Mouse (Mus musculus) kidney, embryonic 16.5 days (tissue): ENCODE measurements at regions not wholly inside any gene's neighbourhood (a gene's known extent, or its start where the extent isn't known, plus 50 kb on each side); places are given as distances from the start of the nearest gene placed in this dataset.

Source experiments
- ATAC-seq: fragments of 200-750 bp; cut with Nextera tagmentation; 2 replicates; pipeline ENCODE4 v1.8.0; 2017; ENCODE audit warnings: moderate TSS enrichment; ENCODE audit not compliant: low FRiP score, low TSS enrichment
- H3K27ac ChIP-seq: fragments of 300-500 bp; sonication (generic); 2 replicates; pipeline ENCODE4 v1.5.1; 2014; ENCODE audit warnings: low read length
- H3K27me3 ChIP-seq: fragments of 300-500 bp; sonication (generic); 2 replicates; pipeline ENCODE4 v1.6.1; 2014; ENCODE audit warnings: low read length, control low read depth, mixed read lengths; ENCODE audit not compliant: insufficient read depth
- H3K36me3 ChIP-seq: fragments of 300-500 bp; sonication (generic); 2 replicates; pipeline ENCODE4 v1.6.1; 2014; ENCODE audit warnings: low read length, control low read depth, mixed read lengths; ENCODE audit not compliant: insufficient read depth
- H3K4me1 ChIP-seq: fragments of 300-500 bp; sonication (generic); 2 replicates; pipeline ENCODE4 v1.6.1; 2014; ENCODE audit warnings: low read length, control low read depth, mixed read lengths; ENCODE audit not compliant: insufficient read depth
- H3K4me2 ChIP-seq: fragments of 300-500 bp; sonication (generic); replicated peaks from 2 replicates; pipeline ENCODE4 v1.6.1; 2014; ENCODE audit warnings: low read depth, low read length
- H3K4me3 ChIP-seq: fragments of 300-500 bp; sonication (generic); 2 replicates; pipeline ENCODE4 v1.5.1; 2014; ENCODE audit warnings: mild to moderate bottlenecking, low read length
- H3K9ac ChIP-seq: fragments of 300-500 bp; sonication (generic); replicated peaks from 2 replicates; pipeline ENCODE4 v1.6.1; 2014; ENCODE audit warnings: low read length
- H3K9me3 ChIP-seq: fragments of 300-500 bp; sonication (generic); 2 replicates; pipeline ENCODE4 v1.6.1; 2016; ENCODE audit warnings: low read length, control low read depth
- WGBS: fragments of 180-500 bp; shearing (Covaris S2); extraction: QIAGEN DNeasy Blood & Tissue Kit; methylation state at CpG from one replicate; pipeline ENCODE4 v1.1.7; 2014; 5-methylcytosine and 5-hydroxymethylcytosine counted together

DNA sequence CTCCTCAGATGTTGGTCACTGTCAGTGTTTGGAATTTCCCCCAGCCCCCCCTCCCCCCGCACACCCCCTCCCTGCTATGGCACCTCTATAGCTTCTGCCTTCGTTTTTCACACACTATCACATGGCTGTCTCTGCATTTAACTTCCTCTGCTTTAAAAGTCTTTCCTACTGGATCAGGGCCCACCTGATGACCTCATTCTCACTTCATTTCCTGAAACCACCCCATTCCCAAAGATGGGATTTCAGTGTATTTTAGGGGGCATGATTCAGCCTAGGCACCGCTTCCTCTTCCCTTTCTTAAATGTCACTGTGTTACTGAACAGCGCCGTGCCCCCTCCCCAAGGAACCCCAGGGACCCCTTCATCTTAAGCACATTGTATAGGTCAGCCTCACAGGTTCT is 103.7 kb downstream of the Ndufa10 start:
- ATAC-seq = no peak
- H3K36me3 ChIP-seq = no peaks in the 10 kb centered on the region
- WGBS = 83% methylated on average over 5 of the region's 5 CpGs
- H3K9me3 ChIP-seq = no peaks in the 10 kb centered on the region
- no peak overlapping the region for H3K9ac ChIP-seq
- no peak overlapping the region for H3K4me3 ChIP-seq
- peaks cover 15% of the 10 kb centered on the region; the same call in 1 of the 2 replicates for H3K4me1 ChIP-seq
- no peak overlapping the region for H3K4me2 ChIP-seq
- H3K27ac ChIP-seq = no peak overlapping the region
- no peaks in the 10 kb centered on the region for H3K27me3 ChIP-seq

DNA sequence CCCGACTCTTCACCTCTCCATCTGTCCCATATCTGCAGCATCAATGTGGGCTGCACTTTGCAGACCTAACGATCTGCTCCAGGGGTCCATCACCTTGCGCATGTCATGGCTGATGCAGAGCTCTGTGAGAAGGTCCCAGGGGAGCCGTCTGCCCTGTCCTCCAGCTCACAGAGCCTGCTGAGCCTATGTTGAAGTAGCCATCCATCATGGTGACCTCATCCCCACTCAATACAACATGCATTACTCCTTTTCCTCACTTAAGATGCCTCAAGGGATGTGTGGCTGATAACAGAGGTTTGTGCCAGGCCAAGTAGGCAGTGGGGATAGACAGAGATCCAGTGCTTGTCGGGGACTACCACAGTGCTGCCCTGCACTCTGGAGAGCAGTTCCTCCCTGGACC is 107.4 kb downstream of the Ndufa10 start:
- ATAC-seq = no peak
- no peak overlapping the region for H3K4me3 ChIP-seq
- H3K4me1 ChIP-seq = 0 out of 2 replicates have a peak, but pooled peaks cover 4% of the 10 kb centered on the region
- 63% methylated on average over 5 of the region's 5 CpGs for WGBS
- H3K4me2 ChIP-seq = no peak overlapping the region
- no peaks in the 10 kb centered on the region for H3K9me3 ChIP-seq
- H3K36me3 ChIP-seq = no peaks in the 10 kb centered on the region
- H3K27me3 ChIP-seq = no peaks in the 10 kb centered on the region
- no peak overlapping the region for H3K9ac ChIP-seq
- H3K27ac ChIP-seq = no peak overlapping the region

DNA sequence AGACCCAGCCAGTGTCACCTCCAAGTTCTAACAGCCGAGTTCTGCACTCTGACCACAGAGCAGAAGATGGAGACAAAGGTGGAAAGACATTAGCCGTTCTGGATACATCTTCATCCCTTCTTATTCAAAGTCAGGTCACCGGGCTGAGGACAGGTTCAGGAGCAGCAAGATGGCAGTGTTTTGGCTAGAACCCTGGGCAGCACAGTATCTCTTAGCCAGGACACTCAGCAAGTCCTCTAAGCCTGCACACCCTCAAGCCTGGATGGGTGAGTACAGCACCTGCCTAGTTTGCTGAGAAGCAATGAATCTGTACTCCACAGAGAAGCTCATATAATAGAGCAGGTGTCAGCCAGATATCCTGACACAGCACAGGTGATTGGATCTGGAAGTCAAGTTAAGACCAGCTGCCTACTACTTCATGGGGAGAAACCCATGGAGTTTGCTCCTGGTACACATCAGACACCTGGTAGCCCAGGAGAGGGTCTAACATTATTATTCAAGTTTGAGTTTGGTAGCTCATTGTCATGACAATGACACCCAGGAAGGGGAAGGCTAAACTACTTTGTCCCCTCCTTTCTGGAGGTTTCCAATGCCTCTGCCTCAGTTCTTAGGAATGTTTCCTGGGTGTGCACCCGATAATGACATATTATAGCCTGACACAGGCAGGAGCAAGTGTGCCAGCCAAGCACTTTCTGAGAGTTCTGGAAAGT is 108.1 kb downstream of the Ndufa10 start:
- H3K4me3 ChIP-seq = no peak overlapping the region
- no peak overlapping the region for H3K27ac ChIP-seq
- no peak for ATAC-seq
- 80% methylated on average over 4 of the region's 4 CpGs for WGBS
- no peaks in the 10 kb centered on the region for H3K4me1 ChIP-seq
- H3K9ac ChIP-seq = no peak overlapping the region
- no peaks in the 10 kb centered on the region for H3K9me3 ChIP-seq
- no peaks in the 10 kb centered on the region for H3K27me3 ChIP-seq
- H3K4me2 ChIP-seq = no peak overlapping the region
- no peaks in the 10 kb centered on the region for H3K36me3 ChIP-seq

DNA sequence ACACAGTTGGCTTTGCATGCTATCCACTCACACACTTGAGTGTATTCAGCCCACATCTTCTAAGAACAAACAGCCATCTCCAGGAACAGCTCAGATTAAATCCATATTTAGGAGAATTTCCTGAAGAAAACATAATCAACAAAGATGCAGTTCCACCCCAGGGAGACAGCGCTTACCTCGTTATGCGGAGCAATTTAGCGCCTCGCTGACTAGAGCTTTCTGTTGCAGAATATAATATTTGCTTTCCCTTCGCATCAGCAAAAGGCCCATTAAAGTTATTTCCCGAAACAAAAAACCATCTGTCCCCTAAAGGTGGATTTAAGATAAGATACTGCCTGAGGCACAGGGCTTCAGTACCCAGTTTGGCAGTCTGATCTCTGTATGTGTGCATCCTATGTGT is 112.0 kb downstream of the Ndufa10 start:
- H3K9ac ChIP-seq = no peak overlapping the region
- ATAC-seq = no peak
- H3K4me2 ChIP-seq = no peak overlapping the region
- H3K9me3 ChIP-seq = no peaks in the 10 kb centered on the region
- H3K4me1 ChIP-seq = no peaks in the 10 kb centered on the region
- no peaks in the 10 kb centered on the region for H3K36me3 ChIP-seq
- H3K27ac ChIP-seq = no peak overlapping the region
- H3K4me3 ChIP-seq = no peak overlapping the region
- H3K27me3 ChIP-seq = no peaks in the 10 kb centered on the region
- 83% methylated on average over 7 of the region's 7 CpGs for WGBS

DNA sequence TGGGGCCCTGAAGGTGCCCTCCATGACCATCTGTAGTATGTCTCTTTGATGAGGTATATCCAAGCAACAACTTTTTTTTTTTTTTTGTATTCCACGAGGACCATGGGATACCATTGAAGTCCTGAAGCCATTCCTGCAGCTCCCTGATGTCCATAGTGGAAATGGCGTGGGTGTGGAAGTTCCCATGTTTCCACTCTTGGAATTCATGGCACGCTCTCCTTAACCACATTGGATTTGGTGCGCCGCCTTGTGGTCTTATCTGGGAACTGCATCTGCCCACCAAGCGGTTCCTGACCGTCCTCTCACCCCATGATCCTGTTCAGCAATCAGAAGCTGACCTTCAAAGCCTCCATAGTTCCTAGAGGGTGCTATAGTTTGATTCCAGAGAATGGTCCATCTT is 113.4 kb downstream of the Ndufa10 start:
- no peaks in the 10 kb centered on the region for H3K27me3 ChIP-seq
- no peak overlapping the region for H3K4me2 ChIP-seq
- no peak overlapping the region for H3K4me3 ChIP-seq
- H3K9ac ChIP-seq = no peak overlapping the region
- no peaks in the 10 kb centered on the region for H3K36me3 ChIP-seq
- H3K27ac ChIP-seq = no peak overlapping the region
- no peak for ATAC-seq
- no peaks in the 10 kb centered on the region for H3K9me3 ChIP-seq
- WGBS = 17% methylated on average over 7 of the region's 7 CpGs
- H3K4me1 ChIP-seq = no peaks in the 10 kb centered on the region

DNA sequence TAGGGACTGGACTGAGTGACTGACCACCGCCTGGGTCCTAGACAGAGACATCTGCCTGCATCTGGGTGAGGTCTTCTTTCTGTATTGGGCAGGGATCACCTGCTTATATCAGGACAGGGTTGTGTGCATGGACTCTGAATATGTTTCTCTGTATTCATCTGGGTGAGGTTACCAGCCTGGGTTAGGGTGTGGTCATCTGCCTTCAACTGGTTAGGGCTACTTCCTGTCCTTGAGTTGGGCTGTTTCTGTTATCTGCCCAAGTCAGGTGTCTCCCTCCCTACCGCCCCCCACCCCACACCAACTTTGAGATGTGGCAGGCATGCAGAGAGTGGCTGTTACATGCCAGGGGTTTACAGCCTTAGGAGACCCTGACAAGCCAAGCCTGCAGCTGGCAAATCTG is 114.2 kb downstream of the Ndufa10 start:
- Histone ChIP-seq H3K27me3 (no peaks in the 10 kb centered on the region), H3K27ac (no peak overlapping the region), H3K9ac (no peak overlapping the region), H3K4me3 (no peak overlapping the region), H3K9me3 (no peaks in the 10 kb centered on the region), H3K4me1 (no peaks in the 10 kb centered on the region), H3K36me3 (no peaks in the 10 kb centered on the region), H3K4me2 (no peak overlapping the region)
- 87% methylated on average over 2 of the region's 2 CpGs for WGBS
- ATAC-seq = no peak

DNA sequence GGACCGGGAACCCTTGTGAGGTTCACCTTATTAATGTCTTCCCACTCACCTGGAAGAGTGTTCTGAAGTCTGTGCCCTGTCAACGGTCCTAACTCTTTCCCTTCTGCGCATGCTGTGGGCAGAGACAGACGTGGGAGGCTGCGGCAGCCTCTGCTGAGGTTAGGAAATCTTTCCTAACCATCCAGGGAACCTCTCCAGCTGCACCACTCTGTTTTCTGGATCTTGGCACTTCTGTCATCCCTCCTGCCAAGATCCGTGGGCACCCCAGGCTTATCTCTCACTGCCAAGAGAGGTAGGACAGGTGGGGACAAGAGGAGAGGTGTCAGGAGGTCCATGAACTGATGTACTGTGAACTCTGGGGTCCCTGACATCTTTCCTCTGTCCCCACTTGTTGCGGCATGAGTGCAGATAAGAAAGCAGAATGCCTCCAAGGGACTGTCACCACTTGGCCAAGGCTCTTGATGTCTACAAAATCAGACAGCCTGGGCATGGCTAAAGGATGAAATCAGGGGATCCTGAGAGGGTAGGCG is 114.8 kb downstream of the Ndufa10 start:
- Histone ChIP-seq H3K9ac (no peak overlapping the region), H3K4me3 (no peak overlapping the region), H3K4me2 (no peak overlapping the region), H3K9me3 (no peaks in the 10 kb centered on the region), H3K36me3 (no peaks in the 10 kb centered on the region), H3K27ac (no peak overlapping the region), H3K27me3 (no peaks in the 10 kb centered on the region), H3K4me1 (no peaks in the 10 kb centered on the region)
- 80% methylated on average over 8 of the region's 8 CpGs for WGBS
- no peak for ATAC-seq

DNA sequence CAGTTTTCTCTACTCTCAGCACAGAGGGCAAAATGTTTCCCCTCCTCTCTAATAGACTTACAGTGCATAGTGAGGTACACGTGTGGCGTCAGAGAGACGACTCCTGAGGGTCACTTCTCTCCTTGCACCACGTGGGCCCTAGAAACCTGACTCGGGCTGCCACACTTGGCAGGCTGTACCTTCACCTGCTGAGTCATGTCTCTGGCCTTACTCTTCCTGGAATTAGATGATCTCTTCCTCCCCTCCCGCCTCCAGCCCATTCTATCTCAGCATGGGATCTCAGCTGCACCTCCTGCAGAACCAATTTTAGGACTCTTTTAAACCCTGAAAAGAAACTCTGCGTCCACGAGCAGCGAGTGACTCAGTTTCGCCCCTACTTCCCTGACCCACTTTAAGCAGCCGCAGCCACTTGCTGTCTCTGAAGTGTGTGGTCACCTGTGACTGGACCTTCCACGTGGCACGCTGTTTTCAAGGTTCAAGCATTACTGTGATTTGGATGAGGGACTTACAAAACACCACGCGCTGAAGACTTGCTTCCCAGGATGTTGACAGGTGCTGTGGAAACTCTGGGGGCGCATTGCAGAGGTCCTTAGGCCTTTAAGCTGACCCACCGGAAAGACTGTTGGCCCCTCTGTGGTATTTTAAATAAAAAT is 125.2 kb downstream of the Ndufa10 start:
- 52% methylated on average over 17 of the region's 17 CpGs for WGBS
- ATAC-seq = no peak

DNA sequence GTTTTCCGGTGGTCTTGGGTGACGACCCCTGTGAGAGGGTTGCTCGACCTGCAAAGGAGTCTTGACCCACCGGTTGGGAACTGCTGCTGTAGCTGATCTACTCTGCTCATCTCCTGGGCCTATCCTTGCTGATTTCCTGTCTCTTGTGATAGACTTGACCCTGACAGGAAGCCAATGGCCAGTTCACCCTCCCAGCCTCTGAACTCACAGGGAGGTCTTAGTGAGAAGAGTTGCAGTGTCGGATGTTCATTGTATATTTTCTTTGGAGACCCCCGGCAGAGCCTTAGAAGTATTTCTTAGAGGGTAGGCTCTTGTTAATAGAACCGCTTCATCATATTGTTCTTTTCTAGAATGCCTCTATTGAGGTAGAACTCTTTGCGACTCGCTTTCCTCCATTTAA is 126.0 kb downstream of the Ndufa10 start:
- Histone ChIP-seq H3K36me3 (no peaks in the 10 kb centered on the region), H3K4me2 (no peak overlapping the region), H3K9me3 (0 out of 2 replicates have a peak, but pooled peaks cover 3% of the 10 kb centered on the region), H3K9ac (no peak overlapping the region), H3K27ac (no peak overlapping the region), H3K4me1 (no peaks in the 10 kb centered on the region), H3K27me3 (no peaks in the 10 kb centered on the region), H3K4me3 (no peak overlapping the region)
- WGBS = 74% methylated on average over 9 of the region's 9 CpGs
- no peak for ATAC-seq

More for the DNA sequence above, 125.2 kb downstream of the Ndufa10 start:
- H3K36me3 ChIP-seq = no peaks in the 10 kb centered on the region
- H3K27ac ChIP-seq = no peak overlapping the region
- H3K27me3 ChIP-seq = no peaks in the 10 kb centered on the region
- 0 out of 2 replicates have a peak, but pooled peaks cover 3% of the 10 kb centered on the region for H3K9me3 ChIP-seq
- no peak overlapping the region for H3K4me3 ChIP-seq
- H3K4me2 ChIP-seq = no peak overlapping the region
- no peak overlapping the region for H3K9ac ChIP-seq
- H3K4me1 ChIP-seq = no peaks in the 10 kb centered on the region

DNA sequence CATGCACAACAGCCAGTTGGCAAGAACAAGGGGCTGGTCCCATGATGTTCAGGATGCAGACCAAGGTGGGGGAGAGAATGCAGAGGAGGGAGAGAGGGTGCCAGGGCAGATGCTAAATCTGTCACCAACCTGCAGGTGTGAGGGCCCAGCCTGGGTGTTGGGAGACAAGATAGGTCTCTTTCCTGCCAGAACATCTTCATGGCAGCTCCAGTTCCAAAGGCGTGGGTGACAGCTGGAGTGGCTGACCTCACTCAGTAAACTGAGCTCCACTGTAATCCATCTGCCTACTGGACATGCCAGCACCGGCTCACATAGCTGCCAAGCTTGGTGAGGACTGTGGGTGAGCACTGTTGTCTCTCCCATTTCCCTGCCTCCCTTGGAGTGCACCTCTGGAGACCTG is 129.9 kb downstream of the Ndufa10 start:
- 44% methylated on average over 2 of the region's 2 CpGs for WGBS
- no peak overlapping the region for H3K4me2 ChIP-seq
- no peak overlapping the region for H3K27ac ChIP-seq
- no peaks in the 10 kb centered on the region for H3K9me3 ChIP-seq
- H3K4me1 ChIP-seq = no peaks in the 10 kb centered on the region
- H3K4me3 ChIP-seq = no peak overlapping the region
- no peaks in the 10 kb centered on the region for H3K27me3 ChIP-seq
- H3K36me3 ChIP-seq = no peaks in the 10 kb centered on the region
- H3K9ac ChIP-seq = no peak overlapping the region
- no peak for ATAC-seq
